Mouse (Mus musculus) lung, postnatal 0 days (tissue): ENCODE data around the gene Traf3ip1. TPM values are rescaled to one million over a fixed set of nuclear protein-coding genes. Genes with fewer than 3 reads are reported as not detected.

Experiments
- ATAC-seq: fragments of 200-750 bp; cut with Nextera tagmentation; 2 replicates; pipeline ENCODE4 v1.8.0; 2017; ENCODE audit warnings: moderate library complexity
- DNase-seq: peaks from one replicate; pipeline ENCODE4 v3.0.0-alpha.2; 2016; ENCODE audit warnings: low spot score
- H3K27ac ChIP-seq: fragments of 300-500 bp; sonication (generic); 2 replicates; pipeline ENCODE4 v1.5.1; 2014; ENCODE audit warnings: antibody characterized with exemption, mild to moderate bottlenecking, low read length, mixed read lengths
- H3K27me3 ChIP-seq: fragments of 300-500 bp; sonication (generic); replicated peaks from 2 replicates; pipeline ENCODE4 v1.6.1; 2014; ENCODE audit warnings: low read length, mixed read lengths; ENCODE audit not compliant: insufficient read depth
- H3K36me3 ChIP-seq: fragments of 300-500 bp; sonication (generic); 2 replicates; pipeline ENCODE4 v1.6.1; 2014; ENCODE audit warnings: low read length, mixed read lengths; ENCODE audit not compliant: insufficient read depth
- H3K4me1 ChIP-seq: fragments of 300-500 bp; sonication (generic); 2 replicates; pipeline ENCODE4 v1.6.1; 2014; ENCODE audit warnings: antibody characterized with exemption, low read depth, low read length, mixed read lengths; ENCODE audit not compliant: insufficient read depth
- H3K4me2 ChIP-seq: fragments of 300-500 bp; sonication (generic); replicated peaks from 2 replicates; pipeline ENCODE4 v1.6.1; 2014; ENCODE audit warnings: low read depth, mild to moderate bottlenecking, low read length, moderate library complexity, mixed read lengths
- H3K4me3 ChIP-seq: fragments of 300-500 bp; sonication (generic); 2 replicates; pipeline ENCODE4 v1.5.1; 2014; ENCODE audit warnings: low read depth, low read length
- H3K9ac ChIP-seq: fragments of 300-500 bp; sonication (generic); replicated peaks from 2 replicates; pipeline ENCODE4 v1.6.1; 2014; ENCODE audit warnings: low read depth, mild to moderate bottlenecking
- H3K9me3 ChIP-seq: fragments of 300-500 bp; sonication (generic); 2 replicates; pipeline ENCODE4 v1.6.1; 2016; ENCODE audit warnings: low read length, mixed read lengths
- CTCF ChIP-seq: IDR thresholded peaks from 2 replicates; pipeline ENCODE4 v1.5.1; 2016; ENCODE audit warnings: antibody characterized with exemption, mild to moderate bottlenecking
- EP300 ChIP-seq: IDR thresholded peaks from 2 replicates; pipeline ENCODE4 v1.6.1; 2016; ENCODE audit warnings: antibody characterized with exemption, mild to moderate bottlenecking, control low read depth
- WGBS: fragments of 180-500 bp; shearing (Covaris S2); extraction: QIAGEN DNeasy Blood & Tissue Kit; methylation state at CpG from one replicate; pipeline ENCODE4 v1.1.7; 2014; 5-methylcytosine and 5-hydroxymethylcytosine counted together
- polyA plus RNA-seq: library from polyadenylated mRNA; unstranded; fragments of >200 nt; fragmentation: Nextera tagmentation; extraction: Ambion mirVana; gene quantifications from 2 replicates; pipeline ENCODE4 v1.2.1, GENCODE M21; 2015

The Traf3ip1 gene
- polyA plus RNA-seq, 1 experiment from 2014 or later = 11.0 TPM

GRCm38 (mm10) chr1:91451547-91452084, 42.8 kb upstream of the Traf3ip1 start:
- WGBS = 41% methylated on average over 5 of the region's 5 CpGs
- DNase-seq = no peak
- no peak overlapping the region for H3K4me2 ChIP-seq
- H3K9me3 ChIP-seq = no peaks in the 10 kb centered on the region
- no peaks in the 10 kb centered on the region for H3K27me3 ChIP-seq
- peaks cover 41% of the 10 kb centered on the region for H3K4me1 ChIP-seq
- H3K9ac ChIP-seq = no peak overlapping the region
- H3K36me3 ChIP-seq = peaks cover 38% of the 10 kb centered on the region
- H3K27ac ChIP-seq = peak overlapping the region; percentile 33; the same call in 1 of the 2 replicates
- no peak overlapping the region for H3K4me3 ChIP-seq
- ATAC-seq = no peak
- TF ChIP-seq EP300 (no peak), CTCF (no peak)

- Histone ChIP-seq H3K4me2 (0 out of 2 replicates have a peak overlapping the region, but pooled peaks have one; percentile 11), H3K4me3 (no peak overlapping the region), H3K27me3 (no peaks in the 10 kb centered on the region), H3K9me3 (no peaks in the 10 kb centered on the region), H3K36me3 (peaks cover 17% of the 10 kb centered on the region), H3K4me1 (peaks cover 50% of the 10 kb centered on the region), H3K27ac (peak overlapping the region; percentile 98), H3K9ac (no peak overlapping the region)
- 60% methylated on average over 9 of the region's 9 CpGs for WGBS
- peak; percentile 57 for DNase-seq
- no peak for ATAC-seq
- 0 out of 2 replicates have a peak, but pooled peaks have one; percentile 5 for TF ChIP-seq EP300
- TF ChIP-seq CTCF = no peak
Measured at GRCm38 (mm10) chr1:91453932-91454331, 40.5 kb upstream of the Traf3ip1 start.

DNA sequence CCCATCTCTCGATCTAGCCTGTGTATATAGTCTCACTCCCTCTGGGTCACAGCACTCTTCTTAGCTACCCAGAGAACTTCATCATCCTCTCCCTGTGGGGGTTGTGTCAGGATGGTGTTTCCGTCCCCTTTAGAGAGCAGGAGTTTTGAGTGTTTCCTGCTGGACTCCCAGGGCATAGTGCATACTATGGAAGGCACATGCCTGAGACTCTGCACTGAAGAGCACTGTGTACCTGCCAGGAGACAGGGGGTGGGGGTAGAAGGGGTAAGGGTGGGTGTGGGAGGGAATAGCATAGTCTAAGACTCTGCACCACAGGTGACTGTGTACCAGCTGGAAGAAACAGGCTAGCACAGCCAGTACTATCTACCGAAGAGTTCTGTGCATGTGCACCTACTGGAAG, 40.1 kb upstream of the Traf3ip1 start:
- ATAC-seq (peak; percentile 8), DNase-seq (peak; percentile 61)
- H3K36me3 ChIP-seq = peaks cover 12% of the 10 kb centered on the region
- H3K4me3 ChIP-seq = no peak overlapping the region
- 0 out of 2 replicates have a peak overlapping the region, but pooled peaks have one; percentile 11 for H3K4me2 ChIP-seq
- no peak for TF ChIP-seq EP300
- TF ChIP-seq CTCF = no peak
- H3K9me3 ChIP-seq = no peaks in the 10 kb centered on the region
- H3K27me3 ChIP-seq = no peaks in the 10 kb centered on the region
- H3K9ac ChIP-seq = no peak overlapping the region
- peak overlapping the region; percentile 98 for H3K27ac ChIP-seq
- H3K4me1 ChIP-seq = peaks cover 50% of the 10 kb centered on the region
- 50% methylated on average over 3 of the region's 3 CpGs for WGBS

DNA sequence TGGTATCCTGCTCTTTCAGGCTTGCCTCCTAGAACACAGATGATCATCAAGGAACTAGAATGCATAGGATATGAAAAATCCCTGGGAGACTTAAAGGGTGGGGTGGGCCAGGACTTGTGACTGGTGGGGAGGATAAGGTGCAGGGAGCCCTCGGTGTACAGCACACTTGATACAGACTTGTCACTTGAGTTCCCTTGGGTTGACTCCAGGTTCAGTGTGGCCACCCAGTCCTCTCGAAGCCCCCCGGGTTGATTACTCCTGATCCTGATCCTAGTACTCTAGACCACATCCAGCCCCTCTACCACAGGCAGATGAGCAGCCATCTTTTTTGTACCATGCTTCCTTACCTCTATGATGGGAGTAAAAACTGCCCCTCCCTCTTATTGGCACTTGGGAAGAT, 39.5 kb upstream of the Traf3ip1 start:
- Histone ChIP-seq H3K4me3 (no peak overlapping the region), H3K9ac (no peak overlapping the region), H3K4me1 (peaks cover 51% of the 10 kb centered on the region), H3K4me2 (peak overlapping the region; percentile 74; the same call in 1 of the 2 replicates), H3K27me3 (no peaks in the 10 kb centered on the region), H3K9me3 (no peaks in the 10 kb centered on the region), H3K27ac (peak overlapping the region; percentile 98), H3K36me3 (peaks cover 7% of the 10 kb centered on the region)
- DNase-seq = no peak
- 63% methylated on average over 3 of the region's 3 CpGs for WGBS
- no peak for TF ChIP-seq CTCF
- TF ChIP-seq EP300 = no peak
- no peak for ATAC-seq

- DNase-seq (peak; percentile 77), ATAC-seq (peak; percentile 3; the same call in 1 of the 2 replicates)
- no peaks in the 10 kb centered on the region for H3K27me3 ChIP-seq
- peak overlapping the region; percentile 36 for H3K9ac ChIP-seq
- peak overlapping the region; percentile 74 for H3K4me2 ChIP-seq
- peaks cover 53% of the 10 kb centered on the region for H3K4me1 ChIP-seq
- 13% methylated on average over 7 of the region's 7 CpGs for WGBS
- H3K27ac ChIP-seq = peak overlapping the region; percentile 98
- peak overlapping the region; percentile 15; the same call in 1 of the 2 replicates for H3K4me3 ChIP-seq
- TF ChIP-seq EP300 = no peak
- no peak for TF ChIP-seq CTCF
- no peaks in the 10 kb centered on the region for H3K36me3 ChIP-seq
- H3K9me3 ChIP-seq = no peaks in the 10 kb centered on the region
Measured at GRCm38 (mm10) chr1:91455661-91456161, 38.7 kb upstream of the Traf3ip1 start.

- H3K4me3 ChIP-seq = peak overlapping the region; percentile 15; the same call in 1 of the 2 replicates
- H3K9me3 ChIP-seq = no peaks in the 10 kb centered on the region
- peaks cover 53% of the 10 kb centered on the region for H3K4me1 ChIP-seq
- peak overlapping the region; percentile 98 for H3K27ac ChIP-seq
- no peaks in the 10 kb centered on the region for H3K36me3 ChIP-seq
- peak overlapping the region; percentile 36 for H3K9ac ChIP-seq
- no peaks in the 10 kb centered on the region for H3K27me3 ChIP-seq
- H3K4me2 ChIP-seq = peak overlapping the region; percentile 74
- TF ChIP-seq CTCF (no peak), EP300 (peak; percentile 68; the same call in 1 of the 2 replicates)
- peak; percentile 98 for DNase-seq
- 8% methylated on average over 11 of the region's 11 CpGs for WGBS
- ATAC-seq = peak; percentile 34
Measured at GRCm38 (mm10) chr1:91456301-91456801, 38.1 kb upstream of the Traf3ip1 start.
